In the genomic region with DNA sequence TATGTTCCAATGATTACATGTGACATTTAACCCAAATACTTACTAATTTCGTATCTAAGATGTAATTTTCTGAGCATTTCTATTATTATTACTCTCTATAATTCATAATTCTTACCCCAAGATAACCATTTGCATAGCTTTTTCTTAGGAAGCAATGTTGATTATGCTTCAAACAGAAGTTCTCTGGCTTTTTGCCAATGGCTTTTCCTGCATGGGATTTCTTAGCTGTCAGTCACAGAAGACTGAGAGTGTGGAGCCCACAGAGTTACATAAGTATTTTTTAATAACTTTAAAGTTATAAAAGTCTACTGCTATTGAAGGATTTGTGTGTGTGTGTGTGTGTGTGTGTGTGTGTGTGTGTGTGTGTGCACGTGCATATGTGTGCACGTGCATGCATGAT, we compare ENCODE assay signal across 23 mouse cellular contexts.
A peak's percentile ranks its signal among the peaks of the same experiment; 100 is the strongest.
DNase-seq lines count a peak whose midpoint lies in the region; ATAC-seq and TF ChIP-seq lines count a peak whose summit lies in the region.
"Had no signal": no experiment of that assay in that cellular context is flagged by ENCODE, and none has a peak within 500 bp of the region (broad histone marks: within the 10 kb centered on the region; RNA-seq: fewer than 3 reads in every experiment).

No protein-coding gene starts in this region.

- H3K9me3 ChIP-seq in hindbrain, postnatal 0 days (ENCODE audit: low read length) = no peaks in the 10 kb centered on the region
- no peaks in the 10 kb centered on the region for H3K9me3 ChIP-seq in hindbrain, embryonic 14.5 days (ENCODE audit: control insufficient read depth, low read length)
- H3K9me3 ChIP-seq in midbrain, embryonic 11.5 days (ENCODE audit: control insufficient read depth, low read length) = no peaks in the 10 kb centered on the region
- no peaks in the 10 kb centered on the region for H3K9me3 ChIP-seq in midbrain, embryonic 10.5 days (replicated peaks)
- no peaks in the 10 kb centered on the region for H3K9me3 ChIP-seq in intestine, postnatal 0 days (ENCODE audit: control insufficient read depth)
- H3K9me3 ChIP-seq: embryonic facial prominence, embryonic 12.5 days; forebrain, embryonic 12.5 days; hindbrain, embryonic 12.5 days had no signal

- no peak overlapping the region for H3K9ac ChIP-seq in hindbrain, postnatal 0 days (replicated peaks; ENCODE audit: low read length)
- H3K9ac ChIP-seq in hindbrain, embryonic 14.5 days = no peak overlapping the region
- no peak overlapping the region for H3K9ac ChIP-seq in midbrain, embryonic 11.5 days (ENCODE audit: low read length)
- no peak overlapping the region for H3K9ac ChIP-seq in intestine, postnatal 0 days (ENCODE audit: low read depth, low read length)
- H3K9ac ChIP-seq: embryonic facial prominence, embryonic 12.5 days; forebrain, embryonic 12.5 days; forebrain, postnatal 0 days; hindbrain, embryonic 12.5 days had no signal

- H3K4me1 ChIP-seq in hindbrain, postnatal 0 days (ENCODE audit: insufficient read depth, low read length) = no peaks in the 10 kb centered on the region
- H3K4me1 ChIP-seq in hindbrain, embryonic 14.5 days (replicated peaks; ENCODE audit: control insufficient read depth, insufficient read depth, low read length) = no peaks in the 10 kb centered on the region
- H3K4me1 ChIP-seq in midbrain, embryonic 11.5 days (ENCODE audit: control insufficient read depth, insufficient read depth, low read length) = no peaks in the 10 kb centered on the region
- H3K4me1 ChIP-seq in midbrain, embryonic 10.5 days = no peaks in the 10 kb centered on the region
- no peaks in the 10 kb centered on the region for H3K4me1 ChIP-seq in intestine, postnatal 0 days (replicated peaks; ENCODE audit: control insufficient read depth, insufficient read depth, low read length)
- H3K4me1 ChIP-seq: embryonic facial prominence, embryonic 12.5 days; forebrain, embryonic 12.5 days; hindbrain, embryonic 12.5 days had no signal

- H3K36me3 ChIP-seq in hindbrain, postnatal 0 days (ENCODE audit: insufficient read depth, low read length) = no peaks in the 10 kb centered on the region
- no peaks in the 10 kb centered on the region for H3K36me3 ChIP-seq in hindbrain, embryonic 14.5 days (replicated peaks; ENCODE audit: control insufficient read depth, insufficient read depth)
- H3K36me3 ChIP-seq in midbrain, embryonic 11.5 days (ENCODE audit: control insufficient read depth, insufficient read depth, low read length) = no peaks in the 10 kb centered on the region
- no peaks in the 10 kb centered on the region for H3K36me3 ChIP-seq in midbrain, embryonic 10.5 days
- H3K36me3 ChIP-seq in intestine, postnatal 0 days (ENCODE audit: control insufficient read depth, insufficient read depth) = no peaks in the 10 kb centered on the region
- H3K36me3 ChIP-seq: embryonic facial prominence, embryonic 12.5 days; forebrain, embryonic 12.5 days; hindbrain, embryonic 12.5 days had no signal

- DNase-seq in hindbrain, postnatal 0 days (ENCODE audit: low spot score) = peak; percentile 35
- no peak for DNase-seq in hindbrain, embryonic 14.5 days (ENCODE audit: low spot score)
- peak; percentile 72 for DNase-seq in midbrain, embryonic 11.5 days (ENCODE audit: low spot score, missing footprints)
- no peak for DNase-seq in midbrain, embryonic 10.5 days (ENCODE audit: low spot score)
- DNase-seq in brain, embryonic 14.5 days (ENCODE audit: low read depth) = peak; percentile 49
- DNase-seq: adrenal gland, adult 2 months; adrenal gland, postnatal 14 days; cerebellum, adult 18-20 months; cerebellum, adult 9-10 months; cerebellum, postnatal 14 days; forebrain, postnatal 0 days; gastrocnemius, adult 2 months; gastrocnemius, postnatal 14 days; heart, adult 11 months had no signal

- WGBS in hindbrain, postnatal 0 days = 84% methylated on average over 3 of the region's 3 CpGs
- WGBS in hindbrain, embryonic 14.5 days = 78% methylated on average over 3 of the region's 3 CpGs
- 72% methylated on average over 3 of the region's 3 CpGs for WGBS in midbrain, embryonic 11.5 days
- WGBS in midbrain, embryonic 10.5 days = 90% methylated on average over 3 of the region's 3 CpGs
- WGBS in intestine, postnatal 0 days = 67% methylated on average over 3 of the region's 3 CpGs

- no peak overlapping the region for H3K4me2 ChIP-seq in hindbrain, postnatal 0 days (ENCODE audit: low read depth, low read length)
- H3K4me2 ChIP-seq in hindbrain, embryonic 14.5 days (replicated peaks) = no peak overlapping the region
- no peak overlapping the region for H3K4me2 ChIP-seq in midbrain, embryonic 11.5 days
- no peak overlapping the region for H3K4me2 ChIP-seq in intestine, postnatal 0 days (replicated peaks; ENCODE audit: low read depth)
- H3K4me2 ChIP-seq: embryonic facial prominence, embryonic 12.5 days; forebrain, embryonic 12.5 days; heart, embryonic 11.5 days; hindbrain, embryonic 12.5 days had no signal

- TF ChIP-seq CTCF in hindbrain, postnatal 0 days (IDR thresholded peaks at IDR 0.05; ENCODE audit: low read depth) = no peak
- no peak for TF ChIP-seq CTCF in brain, embryonic 14.5 days (IDR thresholded peaks at IDR 0.05; ENCODE audit: borderline replicate concordance, extremely low read depth, insufficient read depth, insufficient read length)
- TF ChIP-seq CTCF in intestine, postnatal 0 days (IDR thresholded peaks at IDR 0.05; ENCODE audit: low read depth) = no peak

- no peak for ATAC-seq in hindbrain, postnatal 0 days
- no peak for ATAC-seq in hindbrain, embryonic 14.5 days (ENCODE audit: low FRiP score)
- ATAC-seq in midbrain, embryonic 11.5 days (ENCODE audit: low FRiP score) = no peak
- no peak for ATAC-seq in intestine, postnatal 0 days
- ATAC-seq: CD4-positive, CD25-positive, alpha-beta regulatory T cell, adult 4 months; forebrain, postnatal 0 days; hindbrain, embryonic 16.5 days; inflammation-experienced regulatory T-cells, adult 6 months had no signal

- no peak overlapping the region for H3K4me3 ChIP-seq in hindbrain, postnatal 0 days (ENCODE audit: low read length)
- H3K4me3 ChIP-seq in hindbrain, embryonic 14.5 days (replicated peaks; ENCODE audit: low read length) = no peak overlapping the region
- no peak overlapping the region for H3K4me3 ChIP-seq in midbrain, embryonic 11.5 days (ENCODE audit: low read depth, low read length)
- H3K4me3 ChIP-seq in midbrain, embryonic 10.5 days = no peak overlapping the region
- H3K4me3 ChIP-seq in intestine, postnatal 0 days (ENCODE audit: low read depth, low read length) = no peak overlapping the region
- H3K4me3 ChIP-seq: embryonic facial prominence, embryonic 12.5 days; erythroblast, embryonic 14.5 days; forebrain, embryonic 12.5 days; gastrocnemius, adult 2 months; hindbrain, embryonic 12.5 days had no signal

- H3K27ac ChIP-seq in hindbrain, postnatal 0 days = no peak overlapping the region
- H3K27ac ChIP-seq in hindbrain, embryonic 14.5 days = no peak overlapping the region
- H3K27ac ChIP-seq in midbrain, embryonic 11.5 days (ENCODE audit: low read depth, low read length) = no peak overlapping the region
- H3K27ac ChIP-seq in midbrain, embryonic 10.5 days (replicated peaks) = no peak overlapping the region
- no peak overlapping the region for H3K27ac ChIP-seq in intestine, postnatal 0 days (ENCODE audit: low read depth, low read length)
- H3K27ac ChIP-seq: embryonic facial prominence, embryonic 12.5 days; forebrain, embryonic 12.5 days; gastrocnemius, adult 2 months; hindbrain, embryonic 12.5 days had no signal

- no peaks in the 10 kb centered on the region for H3K27me3 ChIP-seq in hindbrain, postnatal 0 days (ENCODE audit: insufficient read depth, low read length)
- no peaks in the 10 kb centered on the region for H3K27me3 ChIP-seq in hindbrain, embryonic 14.5 days (ENCODE audit: control insufficient read depth, insufficient read depth, low read length)
- no peaks in the 10 kb centered on the region for H3K27me3 ChIP-seq in midbrain, embryonic 11.5 days (ENCODE audit: control insufficient read depth, insufficient read depth, low read length)
- H3K27me3 ChIP-seq in midbrain, embryonic 10.5 days (ENCODE audit: low read depth, poor library complexity, severe bottlenecking) = no peaks in the 10 kb centered on the region
- H3K27me3 ChIP-seq in intestine, postnatal 0 days (replicated peaks; ENCODE audit: control insufficient read depth, insufficient read depth, low read length) = no peaks in the 10 kb centered on the region
- H3K27me3 ChIP-seq: embryonic facial prominence, embryonic 12.5 days; forebrain, embryonic 12.5 days; hindbrain, embryonic 12.5 days had no signal

- no peak for TF ChIP-seq POLR2A in brain, embryonic 14.5 days (IDR thresholded peaks at IDR 0.05; ENCODE audit: borderline replicate concordance, extremely low read depth, insufficient read depth, insufficient read length, poor library complexity, severe bottlenecking)

Comparison
In these comparisons a context has a peak if more than half of its experiments do, and no peak if none do; other contexts are left out.
1. DNase-seq: peak in hindbrain, postnatal 0 days (single experiment), midbrain, embryonic 11.5 days (single experiment) and brain, embryonic 14.5 days (single experiment); none in hindbrain, embryonic 14.5 days (single experiment) and midbrain, embryonic 10.5 days (single experiment).